Mouse (Mus musculus) layer of hippocampus, adult 9-11 months (tissue): ENCODE data around the gene Thra.
A peak's percentile ranks its signal among the peaks of the same experiment; 100 is the strongest.
"Not testable (repeated sequence)": the region's sequence is repeated elsewhere in the genome, so short reads cannot be mapped to it uniquely, and the experiment has no call there.

ENCODE experiments used
- DNase-seq: peaks from one replicate; pipeline ENCODE4 v3.0.0; 2022

Gene Thra

DNA sequence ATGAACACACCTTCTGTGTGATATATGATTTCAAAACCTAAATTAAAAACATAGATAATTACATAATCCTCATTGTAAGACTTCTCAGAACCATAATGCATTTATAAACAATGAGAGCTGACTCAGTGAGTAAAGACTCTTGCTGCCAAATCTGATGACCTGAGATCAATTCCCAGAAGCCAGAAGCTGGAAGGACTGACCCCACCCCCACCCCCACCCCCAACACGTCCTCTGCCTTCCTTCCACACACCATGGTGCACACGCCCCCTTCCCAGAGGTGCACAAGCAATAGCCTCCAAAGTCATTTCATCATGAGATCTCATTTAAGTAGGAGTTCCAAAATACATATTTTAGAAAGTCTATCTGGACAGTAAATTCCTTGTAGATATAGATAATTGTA is 19.7 kb upstream of the Thra start:
- DNase-seq = no peak

DNA sequence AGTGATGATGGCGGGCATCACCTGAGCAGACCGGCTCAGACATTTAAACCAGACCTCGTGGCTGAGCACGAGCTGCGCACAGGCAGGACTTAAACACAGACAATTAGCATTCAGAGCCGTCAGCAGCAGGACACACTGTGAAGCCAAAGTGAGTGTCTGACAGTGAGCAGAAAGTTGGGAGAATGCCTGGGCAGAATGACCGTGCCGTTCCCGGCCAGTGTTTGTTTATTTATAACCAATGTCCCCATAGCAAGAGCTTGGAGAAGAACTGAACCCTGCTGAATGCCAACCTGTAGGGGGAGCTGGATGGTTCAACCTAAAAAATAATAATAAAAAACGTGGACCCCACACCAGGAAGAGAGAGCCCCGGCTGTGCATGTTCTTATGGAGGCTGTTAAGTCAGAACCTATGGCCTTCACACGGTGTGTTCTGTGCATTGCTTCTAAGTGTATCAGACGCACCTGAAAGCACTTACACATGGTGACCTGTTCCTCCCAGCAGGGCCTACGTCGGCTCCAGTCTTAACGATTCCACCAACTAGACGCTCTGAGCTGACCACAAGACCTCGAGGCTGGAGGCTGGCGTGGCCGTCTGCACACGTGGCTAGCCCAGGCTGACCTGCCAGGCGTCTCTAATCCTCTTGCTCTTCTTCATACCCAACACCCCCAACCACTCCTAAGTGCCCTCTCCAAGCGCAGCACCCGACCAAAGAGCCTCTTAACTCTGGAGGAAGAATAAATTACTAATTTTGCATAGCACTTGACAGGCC is 18.8 kb upstream of the Thra start:
- peak; percentile 76 for DNase-seq

DNA sequence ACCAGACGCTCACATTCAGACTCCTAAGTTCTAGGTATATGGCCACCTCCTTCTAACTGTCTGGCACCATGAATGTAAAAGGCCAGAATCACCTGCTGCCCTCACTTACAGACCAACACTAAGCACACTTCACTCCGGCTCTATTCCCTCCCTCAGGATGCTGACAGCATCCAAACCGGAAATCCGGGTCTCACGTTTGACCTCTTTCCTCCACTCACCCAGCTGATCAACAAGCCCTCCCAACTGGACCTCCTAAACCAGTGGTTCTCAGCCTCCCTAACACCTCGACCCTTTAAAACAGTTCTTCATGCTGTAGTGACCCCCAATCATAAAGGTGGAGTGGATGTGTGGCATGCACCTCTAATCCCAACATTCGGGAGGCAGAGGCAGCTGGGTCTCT is 17.3 kb upstream of the Thra start:
- DNase-seq = no peak

DNA sequence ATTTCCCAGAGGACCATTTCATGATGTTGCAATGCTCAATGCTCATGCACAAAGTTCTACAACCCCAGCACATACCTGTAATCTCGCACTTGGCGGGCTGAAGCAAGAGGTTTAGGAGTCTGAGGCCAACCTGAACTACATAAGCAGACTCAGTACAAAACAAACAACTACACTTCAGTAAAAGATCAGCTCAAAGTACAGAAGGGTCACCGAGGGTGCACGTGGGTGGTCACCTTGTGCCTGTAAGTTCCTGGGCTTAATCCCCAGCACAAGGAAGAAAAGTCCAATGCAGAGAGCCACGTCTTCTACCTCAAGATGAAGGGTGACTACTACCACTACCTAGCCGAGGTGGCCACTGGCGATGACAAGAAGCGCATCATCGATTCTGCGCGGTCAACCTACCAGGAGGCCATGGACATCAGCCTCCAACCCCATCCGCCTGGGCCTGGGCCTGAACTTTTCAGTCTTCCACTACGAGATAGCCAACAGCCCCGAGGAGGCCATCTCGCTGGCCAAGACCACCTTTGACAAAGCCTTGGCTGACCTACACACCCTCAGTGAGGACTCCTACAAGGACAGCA is 14.4 kb upstream of the Thra start:
- no peak for DNase-seq

DNA sequence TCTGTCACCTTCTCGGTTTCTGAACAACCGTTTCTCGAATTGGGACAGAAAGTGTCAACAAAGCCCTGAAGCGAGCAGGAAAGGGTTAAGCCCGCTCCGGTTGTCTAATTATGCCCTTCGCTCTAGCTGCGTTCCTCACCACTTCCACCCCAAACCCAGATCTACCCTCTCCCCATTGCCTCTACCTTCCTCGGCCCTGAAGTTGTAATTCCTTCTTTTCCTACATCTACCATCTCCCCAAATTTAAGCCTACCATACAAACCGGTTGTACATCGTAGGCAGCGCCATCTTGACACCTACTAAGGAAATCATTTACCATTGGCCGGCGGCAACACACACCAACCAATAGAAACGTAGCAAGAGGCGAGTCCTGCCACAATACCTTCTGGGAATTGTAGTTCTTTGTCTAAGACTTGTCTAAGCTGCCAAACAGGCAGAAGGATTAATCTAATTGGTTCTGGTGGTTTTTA is 11.3 kb upstream of the Thra start, which contains the start of gene Med24:
Med24 (minus strand) TSS at position 317 of the 470 bp plus-strand sequence.
- DNase-seq = peak; percentile 95

DNA sequence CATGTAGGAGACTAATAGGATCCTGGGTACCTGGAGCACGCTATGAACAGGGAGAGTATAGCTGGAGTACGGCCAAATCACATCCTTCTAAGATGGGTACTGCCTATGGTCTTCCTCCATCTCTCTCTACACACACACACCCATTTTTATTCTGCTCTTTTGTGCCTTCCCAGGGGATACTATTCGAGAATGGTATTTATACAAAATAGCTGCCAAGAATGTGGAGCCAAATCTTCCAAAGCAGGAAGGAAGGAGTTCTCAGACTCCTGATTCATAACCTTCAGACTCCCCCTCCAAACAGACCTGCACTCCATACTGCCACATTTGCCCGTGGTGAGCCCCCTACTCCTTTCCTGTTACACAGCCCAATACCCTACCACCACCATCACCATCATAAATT is 9.7 kb upstream of the Thra start:
- no peak for DNase-seq

DNA sequence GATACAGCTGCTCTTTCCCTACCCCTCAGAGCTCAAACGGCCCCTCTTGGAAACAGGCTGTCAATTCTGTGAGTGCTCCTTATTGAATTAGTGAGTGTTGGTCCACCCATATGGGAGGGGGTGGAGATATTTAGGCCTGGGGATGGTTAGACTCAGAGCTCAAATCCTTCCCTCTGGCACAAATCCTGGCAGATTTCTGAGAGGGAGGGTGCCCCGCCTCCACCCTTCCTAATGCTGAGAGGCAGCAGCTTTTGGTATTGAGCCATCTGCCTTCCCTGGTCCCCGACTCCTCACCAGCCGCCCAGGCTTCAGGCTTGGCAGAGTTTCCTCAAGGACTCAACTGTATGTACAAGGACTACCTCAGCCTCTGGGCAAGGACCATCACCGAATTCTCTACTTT is 9.3 kb upstream of the Thra start:
- peak; percentile 91 for DNase-seq

DNA sequence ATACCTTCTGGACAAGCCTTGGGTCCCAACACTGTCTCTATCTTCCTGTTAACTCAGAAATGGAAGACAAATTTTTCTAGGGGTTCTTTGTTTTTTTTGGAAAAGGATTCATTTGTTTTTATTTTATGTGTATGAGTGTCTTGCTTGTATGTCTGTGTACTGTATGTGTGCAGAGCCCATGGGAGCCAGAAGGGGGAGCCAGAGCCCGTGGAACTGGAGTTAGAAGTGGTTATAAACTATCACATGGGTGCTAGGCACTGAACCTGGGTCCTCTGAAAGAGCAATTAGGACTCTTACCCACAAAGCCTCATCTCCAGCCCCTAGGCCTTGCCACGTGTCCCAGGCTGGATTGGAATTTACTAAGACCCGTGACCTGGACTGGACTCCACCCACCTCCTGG is 6.4 kb upstream of the Thra start:
- DNase-seq = no peak

DNA sequence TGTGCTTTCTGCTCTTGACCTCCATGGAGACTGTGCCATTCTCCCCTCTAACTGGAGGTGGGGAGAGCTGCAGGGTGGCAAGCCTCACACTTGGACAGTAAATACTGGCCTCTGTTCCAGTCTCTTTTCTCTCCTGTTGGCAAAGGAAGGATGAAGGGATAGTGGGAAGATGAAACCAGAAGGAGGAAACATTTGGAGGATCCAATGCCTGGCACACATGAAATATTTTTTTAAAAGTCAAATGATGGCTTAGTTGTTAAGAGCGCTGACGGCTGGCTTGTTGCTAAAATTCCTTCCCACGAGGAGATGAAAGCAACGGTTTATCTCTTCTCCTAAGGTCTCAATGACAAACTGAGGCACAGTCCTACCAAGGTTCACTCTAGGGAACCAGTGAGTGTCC is 5.3 kb upstream of the Thra start:
- DNase-seq = peak; percentile 58

DNA sequence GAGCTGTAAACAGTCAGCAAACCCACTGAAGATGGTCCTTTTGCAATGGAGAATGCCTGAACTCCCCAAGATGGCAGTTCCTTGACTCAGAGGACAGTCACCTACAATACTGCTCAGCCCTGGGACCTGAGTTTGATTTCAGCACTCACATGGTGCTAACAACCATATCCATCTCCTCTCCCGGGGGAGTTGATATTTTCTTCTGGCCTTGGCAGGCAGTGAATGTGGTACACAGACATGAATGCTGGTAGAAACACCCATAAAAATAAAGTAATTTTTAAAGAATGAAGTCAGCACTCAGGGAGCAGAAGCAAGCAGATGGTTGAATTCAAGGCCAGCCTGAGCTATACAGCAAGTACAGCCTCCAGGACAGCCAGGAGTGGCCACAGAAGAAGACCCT is 4.3 kb upstream of the Thra start:
- no peak for DNase-seq

DNA sequence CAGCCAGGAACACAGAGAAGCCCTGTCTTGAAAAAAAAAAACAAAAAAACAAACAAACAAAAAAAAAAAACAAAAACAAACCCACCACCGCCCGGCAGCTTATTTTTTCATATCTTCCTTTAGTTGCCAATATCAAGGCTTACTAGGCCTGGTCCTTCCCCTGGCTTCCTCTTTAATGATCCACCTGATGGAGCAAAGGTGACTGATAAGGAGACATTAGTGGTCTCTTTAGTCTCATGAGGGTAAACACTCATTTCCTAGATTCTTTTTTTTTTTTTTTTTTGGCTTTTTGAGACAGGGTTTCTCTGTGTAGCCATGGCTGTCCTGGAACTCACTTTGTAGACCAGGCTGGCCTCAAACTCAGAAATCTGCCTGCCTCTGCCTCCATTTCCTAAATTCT is 3.2 kb upstream of the Thra start:
- DNase-seq = not testable (repeated sequence)

DNA sequence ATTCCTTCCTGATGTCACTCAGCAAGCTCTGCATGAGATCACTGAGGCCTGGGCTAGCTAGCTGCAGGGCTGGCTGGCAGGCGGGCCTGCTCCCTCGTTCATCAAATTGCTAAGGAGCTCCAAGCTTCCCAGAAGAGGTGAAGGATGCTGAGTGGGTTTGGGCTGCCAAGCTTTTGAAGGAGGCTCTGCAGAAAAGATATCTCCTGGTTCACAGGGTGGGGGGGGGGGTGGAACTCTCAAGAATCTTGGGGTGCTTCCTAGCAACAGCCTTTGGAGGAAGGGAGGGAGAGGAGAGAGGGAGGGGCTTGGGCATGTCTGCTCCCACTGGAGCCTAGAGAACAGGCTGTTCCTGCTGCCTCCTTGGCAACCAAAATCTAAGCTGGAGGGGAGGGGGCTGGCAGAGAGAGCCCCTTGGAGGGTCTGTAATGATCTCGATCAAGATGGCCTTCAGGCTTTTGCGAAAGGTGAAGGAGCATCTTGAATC is 2.0 kb upstream of the Thra start:
- peak; percentile 69 for DNase-seq

DNA sequence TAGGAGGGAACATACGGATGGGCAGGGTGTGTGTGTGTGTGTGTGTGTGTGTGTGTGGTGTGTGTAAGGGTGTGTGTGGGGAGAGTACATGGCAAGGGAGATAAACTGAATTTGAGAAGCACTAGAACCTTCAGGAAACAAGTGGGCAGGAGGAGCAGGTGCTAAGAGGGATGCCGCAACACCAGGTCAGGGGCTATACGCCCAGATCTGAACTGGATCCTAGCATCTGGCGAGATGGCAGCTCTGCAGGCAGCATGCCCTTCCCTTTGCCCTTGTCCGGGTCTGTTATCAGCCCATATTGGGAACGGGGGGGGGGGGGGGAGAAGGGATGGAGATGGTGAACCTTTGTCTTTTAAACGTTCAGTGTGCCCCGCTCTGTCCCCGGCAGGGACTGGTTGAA is 1.5 kb upstream of the Thra start:
- no peak for DNase-seq

DNA sequence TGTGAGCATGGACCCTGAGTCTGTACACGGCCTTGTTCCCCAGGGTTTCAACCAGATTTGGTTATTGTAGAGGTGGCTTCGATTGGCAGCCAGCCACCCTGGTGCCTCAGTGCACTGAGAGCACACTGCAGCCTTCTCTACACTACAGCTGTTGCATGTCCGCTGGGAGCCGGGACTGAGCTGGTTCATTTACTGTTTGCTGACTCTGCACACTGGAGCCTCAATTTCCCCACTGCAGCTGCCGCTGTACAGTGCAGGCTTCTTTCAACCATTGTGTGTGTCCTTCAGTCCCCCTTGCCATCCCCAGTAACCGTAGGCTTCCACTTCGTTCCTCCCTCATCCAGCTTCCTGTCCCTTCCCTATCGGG is 429 bp upstream of the Thra start:
- DNase-seq = no peak

DNA sequence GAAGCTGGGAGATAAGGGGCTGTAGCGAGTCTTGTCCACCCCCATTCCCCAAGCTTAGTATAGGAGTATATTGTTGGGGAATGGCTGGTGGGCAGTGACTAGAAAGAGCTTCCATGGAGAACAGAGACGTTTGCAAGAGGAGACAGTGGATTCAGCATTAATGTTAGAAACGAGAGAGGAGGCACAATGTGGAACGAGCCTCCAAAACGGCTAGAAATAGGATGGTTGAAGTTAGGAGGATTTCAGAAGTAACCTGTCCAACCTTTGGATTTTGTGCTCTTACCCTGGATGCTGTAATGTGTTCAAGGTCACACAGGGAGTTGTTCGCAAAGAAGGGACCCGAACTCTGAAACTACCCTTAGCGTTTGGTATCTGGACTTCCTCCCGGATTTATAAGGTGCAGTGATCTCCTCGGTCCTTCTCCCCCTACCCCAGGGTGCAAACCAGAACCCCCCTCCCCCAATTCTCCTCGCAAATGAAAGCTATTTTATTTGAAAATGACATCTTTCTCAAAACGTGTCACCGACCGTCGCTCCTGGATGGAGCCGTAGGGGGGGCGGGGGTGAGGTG is 698 bp downstream of the Thra start:
- no peak for DNase-seq

DNA sequence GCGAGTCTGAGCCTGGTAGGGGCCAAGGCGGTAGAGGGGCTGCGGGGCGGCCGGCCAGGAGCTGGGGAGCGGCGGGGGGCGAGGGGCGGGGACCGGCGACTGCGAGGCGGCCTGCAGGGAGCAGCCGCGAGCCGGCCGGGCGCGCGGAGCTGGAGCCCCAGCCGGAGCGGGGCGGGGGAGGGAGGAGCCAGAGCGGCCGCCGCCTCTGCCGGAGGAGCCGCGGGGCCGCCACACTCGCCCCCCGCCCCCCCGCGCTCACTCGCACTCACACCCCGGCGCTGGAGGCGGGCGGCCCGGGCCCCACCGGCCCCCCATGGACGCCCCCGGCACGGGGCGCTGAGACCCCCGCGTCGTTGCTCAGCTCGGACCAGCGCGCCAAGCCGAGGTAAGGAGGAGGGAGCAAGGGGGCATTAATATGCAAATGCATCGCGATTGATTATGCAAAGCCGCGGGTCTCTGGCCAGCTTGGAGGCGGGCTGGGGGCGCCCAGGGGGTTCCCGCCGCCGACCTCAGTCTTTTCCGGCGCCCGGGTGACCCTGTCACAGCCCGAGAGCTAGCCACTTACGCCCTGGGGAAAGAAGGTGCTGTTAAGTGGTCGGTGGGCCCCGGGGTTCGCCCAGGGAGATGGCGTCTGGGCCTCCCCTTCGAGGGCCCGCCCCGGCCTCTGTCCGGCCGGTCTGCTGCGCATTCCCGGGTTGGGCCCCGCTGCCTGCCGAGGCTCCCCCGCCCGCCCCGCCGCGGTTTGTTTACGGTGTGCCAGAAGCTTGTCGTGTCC is 1.4 kb downstream of the Thra start:
- peak; percentile 77 for DNase-seq

DNA sequence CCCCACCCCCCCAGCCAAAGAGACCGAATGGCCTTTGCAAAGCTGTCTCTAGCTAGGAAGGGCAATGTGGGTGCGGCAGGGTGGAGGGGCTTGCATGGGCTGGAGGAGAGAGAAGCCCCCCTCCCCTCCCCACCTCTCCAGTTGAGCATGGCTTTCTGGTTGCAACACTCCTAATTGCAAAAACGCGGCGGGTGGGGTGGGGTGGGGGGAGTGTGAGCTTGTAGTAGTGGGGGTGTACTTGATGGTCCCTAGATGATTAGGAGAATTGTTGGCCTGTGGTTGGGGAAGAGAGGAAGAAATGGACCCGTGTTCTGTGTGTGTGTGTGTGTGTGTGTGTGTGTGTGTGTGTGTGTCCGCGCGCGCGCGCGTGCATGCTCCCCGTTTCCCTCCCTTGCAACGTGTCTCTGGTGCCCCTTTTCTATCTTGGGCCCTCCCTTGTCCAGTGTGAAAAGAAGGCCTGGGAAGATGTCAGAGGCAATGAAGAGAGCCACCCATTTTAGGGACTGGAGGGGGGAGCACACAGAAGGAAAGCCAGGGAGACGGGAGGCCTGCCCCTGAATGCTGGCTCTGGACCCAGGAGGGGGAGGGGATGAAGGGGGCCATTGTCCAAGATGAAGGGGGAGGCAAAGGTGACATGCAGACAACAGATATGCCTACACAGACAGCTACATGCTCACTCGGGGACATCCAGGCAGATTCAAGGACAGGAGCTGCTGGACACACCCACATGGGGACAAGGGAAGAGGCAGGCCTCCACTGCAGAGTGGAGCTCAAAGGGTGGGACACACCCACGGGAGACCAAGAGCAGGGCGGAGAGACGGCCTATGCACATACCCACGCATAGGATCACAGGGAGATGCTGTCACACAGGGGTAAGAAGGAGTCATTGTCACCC is 2.2 kb downstream of the Thra start:
- DNase-seq = peak; percentile 73

DNA sequence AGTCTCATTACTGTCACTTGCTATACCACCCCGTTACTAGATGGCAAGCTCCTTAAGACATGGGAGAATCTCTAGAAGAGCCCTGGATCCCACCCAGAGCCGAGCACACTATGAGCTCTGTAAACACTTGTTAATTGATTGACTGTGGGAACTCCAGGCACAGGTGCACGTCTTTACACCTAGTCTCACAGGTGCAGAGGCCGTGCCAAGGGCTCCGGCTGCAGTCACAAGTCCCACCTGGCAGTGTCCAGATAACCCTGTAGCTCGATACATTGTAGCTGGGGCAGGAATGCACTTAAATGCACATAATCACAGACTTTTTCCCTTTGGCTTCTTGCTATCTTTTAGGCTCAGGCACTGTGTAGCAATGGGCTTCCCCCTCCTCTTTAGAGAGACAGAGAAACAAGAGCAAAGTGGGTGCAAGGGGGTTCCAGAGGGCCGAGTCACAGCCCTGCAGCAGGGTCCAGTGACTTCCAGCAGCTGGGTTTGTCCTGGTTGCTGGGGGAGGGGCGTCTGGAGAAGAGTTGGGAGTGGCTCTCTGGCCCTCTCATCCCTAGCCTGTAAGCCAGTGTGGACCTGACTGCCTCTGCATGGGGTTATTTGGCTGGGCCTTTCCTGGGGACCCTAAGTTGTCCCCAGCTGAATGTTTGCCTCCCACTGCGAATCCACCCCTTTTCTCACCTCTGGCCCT is 3.4 kb downstream of the Thra start:
- DNase-seq = peak; percentile 71

DNA sequence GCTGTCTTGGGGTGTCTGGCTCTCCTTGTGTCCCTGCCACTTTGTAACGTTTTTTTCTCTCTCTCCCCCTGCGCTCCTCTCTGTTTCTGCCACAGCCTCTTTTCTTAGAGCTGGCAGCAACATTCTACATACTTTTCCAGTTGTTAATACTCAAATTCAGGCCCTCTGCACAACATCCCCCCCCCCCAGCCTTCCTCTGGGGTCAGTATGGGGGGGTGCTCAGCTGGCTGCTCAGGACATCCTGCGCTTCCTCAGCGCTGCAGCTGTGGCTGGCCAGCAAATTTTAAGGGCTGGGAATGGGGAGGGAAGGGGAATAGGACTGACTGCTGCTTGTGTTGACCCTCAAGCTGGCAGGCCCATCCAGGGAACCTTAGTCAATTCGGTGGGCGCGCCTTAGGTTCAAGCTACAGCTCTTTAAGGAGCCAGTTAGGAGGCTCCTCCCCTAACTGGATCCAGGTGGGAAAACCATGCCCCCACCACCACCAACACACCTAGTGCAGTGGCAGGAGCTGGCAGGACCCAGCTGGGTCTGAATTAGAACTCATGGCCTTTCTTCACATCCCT is 4.1 kb downstream of the Thra start:
- DNase-seq = no peak

DNA sequence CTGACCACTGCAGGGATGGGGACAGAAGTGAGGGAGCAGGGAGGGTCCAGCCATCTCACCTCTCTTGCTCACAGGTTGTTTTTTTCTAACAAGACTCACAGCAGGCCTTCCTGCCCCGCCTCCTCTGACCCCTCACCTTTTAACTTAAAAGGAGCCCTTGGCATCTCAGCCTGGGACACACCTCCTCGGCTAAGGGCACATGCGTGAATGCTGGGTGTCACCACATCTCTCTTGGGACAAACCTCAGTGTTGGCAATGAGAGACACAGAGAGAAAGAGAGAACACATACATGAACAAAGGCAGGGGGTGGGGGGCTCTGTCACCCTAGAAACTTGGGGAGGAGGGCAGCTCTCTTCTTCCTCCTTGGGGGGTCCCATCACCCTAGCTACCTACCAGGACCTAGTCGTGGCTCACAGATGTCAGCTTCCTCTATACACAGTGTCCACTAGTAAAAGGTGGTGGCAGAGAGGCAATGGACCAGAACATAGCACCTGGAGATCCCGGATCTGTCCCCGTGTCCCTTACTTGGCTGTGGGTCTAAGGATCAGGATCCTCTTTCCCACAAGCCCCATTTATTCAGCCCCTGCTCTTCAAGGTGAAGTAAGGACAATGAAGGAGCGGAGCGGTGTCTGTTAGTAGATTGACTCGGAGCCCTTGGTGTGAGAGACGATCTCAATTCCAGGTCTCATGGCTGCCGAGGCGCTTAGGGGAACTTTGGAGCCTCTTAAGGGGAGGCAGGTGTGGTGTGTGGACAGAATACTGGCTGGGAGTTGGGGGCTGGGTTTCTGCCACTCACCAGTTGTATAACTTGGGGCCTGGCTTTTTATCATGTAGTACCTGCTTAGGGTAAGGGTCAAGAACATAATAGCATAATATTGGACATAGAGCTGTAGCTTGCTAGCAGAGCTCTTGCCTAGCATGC is 5.8 kb downstream of the Thra start:
- no peak for DNase-seq
